Mouse (Mus musculus): ENCODE measurements around the gene Fmnl1. TPM values are rescaled to one million over a fixed set of nuclear protein-coding genes. Genes with fewer than 3 reads are reported as not detected.

Fmnl1 gene
- polyA plus RNA-seq, 1 experiment from 2014 or later, result 3.8 TPM

GRCm38 (mm10) chr11:103176510-103176909 is 5.6 kb downstream of the Fmnl1 start:
- Histone ChIP-seq H3K27ac (no peak overlapping the region), H3K27me3 (replicated peaks) (peaks cover 9% of the 10 kb centered on the region), H3K9me3 (no peaks in the 10 kb centered on the region), H3K4me3 (replicated peaks) (no peak overlapping the region), H3K4me1 (no peaks in the 10 kb centered on the region), H3K36me3 (no peaks in the 10 kb centered on the region), H3K9ac (no peak overlapping the region), H3K4me2 (no peak overlapping the region)
- WGBS, result 88% methylated on average over 1 of the region's 1 CpGs
- ATAC-seq (ENCODE audit: insufficient read depth, low FRiP score, low read depth), result no peak

GRCm38 (mm10) chr11:103177216-103177615 is 6.3 kb downstream of the Fmnl1 start:
- no peaks in the 10 kb centered on the region for H3K36me3 ChIP-seq
- H3K27ac ChIP-seq, result no peak overlapping the region
- H3K4me2 ChIP-seq, result no peak overlapping the region
- ATAC-seq (ENCODE audit: insufficient read depth, low FRiP score, low read depth), result no peak
- H3K4me3 ChIP-seq (replicated peaks), result no peak overlapping the region
- H3K9ac ChIP-seq, result no peak overlapping the region
- 79% methylated on average over 5 of the region's 5 CpGs for WGBS
- H3K27me3 ChIP-seq (replicated peaks), result peaks cover 2% of the 10 kb centered on the region; the same call in 1 of the 2 replicates
- no peaks in the 10 kb centered on the region for H3K4me1 ChIP-seq
- no peaks in the 10 kb centered on the region for H3K9me3 ChIP-seq

- Histone ChIP-seq H3K4me2 (no peak overlapping the region), H3K4me3 (replicated peaks) (no peak overlapping the region), H3K27me3 (replicated peaks) (no peaks in the 10 kb centered on the region), H3K9ac (no peak overlapping the region), H3K36me3 (no peaks in the 10 kb centered on the region), H3K9me3 (no peaks in the 10 kb centered on the region), H3K27ac (no peak overlapping the region), H3K4me1 (no peaks in the 10 kb centered on the region)
- WGBS, result 76% methylated on average over 15 of the region's 15 CpGs
- no peak for ATAC-seq (ENCODE audit: insufficient read depth, low FRiP score, low read depth)
Observed at GRCm38 (mm10) chr11:103177815-103178485, 7.0 kb downstream of the Fmnl1 start.

GRCm38 (mm10) chr11:103178748-103179147 is 7.8 kb downstream of the Fmnl1 start:
- Histone ChIP-seq H3K4me1 (no peaks in the 10 kb centered on the region), H3K4me2 (no peak overlapping the region), H3K9ac (no peak overlapping the region), H3K9me3 (no peaks in the 10 kb centered on the region), H3K4me3 (replicated peaks) (no peak overlapping the region), H3K36me3 (no peaks in the 10 kb centered on the region), H3K27me3 (replicated peaks) (no peaks in the 10 kb centered on the region), H3K27ac (no peak overlapping the region)
- no peak for ATAC-seq (ENCODE audit: insufficient read depth, low FRiP score, low read depth)
- WGBS, result 89% methylated on average over 8 of the region's 8 CpGs

GRCm38 (mm10) chr11:103180426-103180825 is 9.5 kb downstream of the Fmnl1 start:
- ATAC-seq (ENCODE audit: insufficient read depth, low FRiP score, low read depth), result no peak
- WGBS, result 59% methylated on average over 1 of the region's 1 CpGs
- H3K4me2 ChIP-seq, result no peak overlapping the region

GRCm38 (mm10) chr11:103181349-103181748 is 10.4 kb downstream of the Fmnl1 start:
- 70% methylated on average over 9 of the region's 9 CpGs for WGBS
- H3K9me3 ChIP-seq, result no peaks in the 10 kb centered on the region
- no peaks in the 10 kb centered on the region for H3K4me1 ChIP-seq
- H3K27me3 ChIP-seq (replicated peaks), result no peaks in the 10 kb centered on the region
- no peaks in the 10 kb centered on the region for H3K36me3 ChIP-seq
- H3K4me3 ChIP-seq (replicated peaks), result no peak overlapping the region
- H3K4me2 ChIP-seq, result no peak overlapping the region
- no peak overlapping the region for H3K9ac ChIP-seq
- no peak overlapping the region for H3K27ac ChIP-seq
- ATAC-seq (ENCODE audit: insufficient read depth, low FRiP score, low read depth), result no peak

More at GRCm38 (mm10) chr11:103180426-103180825, 9.5 kb downstream of the Fmnl1 start:
- H3K4me1 ChIP-seq, result no peaks in the 10 kb centered on the region
- no peak overlapping the region for H3K4me3 ChIP-seq (replicated peaks)
- H3K27ac ChIP-seq, result no peak overlapping the region
- H3K9ac ChIP-seq, result no peak overlapping the region
- H3K27me3 ChIP-seq (replicated peaks), result no peaks in the 10 kb centered on the region
- no peaks in the 10 kb centered on the region for H3K36me3 ChIP-seq
- H3K9me3 ChIP-seq, result no peaks in the 10 kb centered on the region

- Histone ChIP-seq H3K4me2 (no peak overlapping the region), H3K36me3 (no peaks in the 10 kb centered on the region), H3K9me3 (no peaks in the 10 kb centered on the region), H3K4me3 (replicated peaks) (no peak overlapping the region), H3K27ac (no peak overlapping the region), H3K4me1 (no peaks in the 10 kb centered on the region), H3K9ac (no peak overlapping the region), H3K27me3 (replicated peaks) (no peaks in the 10 kb centered on the region)
- WGBS, result 68% methylated on average over 3 of the region's 3 CpGs
- no peak for ATAC-seq (ENCODE audit: insufficient read depth, low FRiP score, low read depth)
Observed at GRCm38 (mm10) chr11:103181911-103182310, 11.0 kb downstream of the Fmnl1 start.

GRCm38 (mm10) chr11:103184891-103185290 is 14.0 kb downstream of the Fmnl1 start:
- no peaks in the 10 kb centered on the region for H3K36me3 ChIP-seq
- no peak overlapping the region for H3K4me3 ChIP-seq (replicated peaks)
- H3K27me3 ChIP-seq (replicated peaks), result 0 out of 2 replicates have a peak, but pooled peaks cover 3% of the 10 kb centered on the region
- no peak overlapping the region for H3K9ac ChIP-seq
- no peak overlapping the region for H3K4me2 ChIP-seq
- H3K9me3 ChIP-seq, result no peaks in the 10 kb centered on the region
- ATAC-seq (ENCODE audit: insufficient read depth, low FRiP score, low read depth), result no peak
- H3K4me1 ChIP-seq, result no peaks in the 10 kb centered on the region
- no peak overlapping the region for H3K27ac ChIP-seq
- WGBS, result 43% methylated on average over 2 of the region's 2 CpGs

- no peaks in the 10 kb centered on the region for H3K9me3 ChIP-seq
- H3K9ac ChIP-seq, result no peak overlapping the region
- H3K4me1 ChIP-seq, result peaks cover 9% of the 10 kb centered on the region; the same call in 1 of the 2 replicates
- no peak for ATAC-seq (ENCODE audit: insufficient read depth, low FRiP score, low read depth)
- H3K4me2 ChIP-seq, result peak overlapping the region; percentile 48
- H3K4me3 ChIP-seq (replicated peaks), result peak overlapping the region; percentile 24
- no peak overlapping the region for H3K27ac ChIP-seq
- WGBS, result 26% methylated on average over 28 of the region's 28 CpGs
- peaks cover 68% of the 10 kb centered on the region for H3K27me3 ChIP-seq (replicated peaks)
- no peaks in the 10 kb centered on the region for H3K36me3 ChIP-seq
Observed at GRCm38 (mm10) chr11:103192230-103192955, 21.5 kb downstream of the Fmnl1 start.

- 16% methylated on average over 39 of the region's 44 CpGs for WGBS
- Histone ChIP-seq H3K27me3 (replicated peaks) (peaks cover 74% of the 10 kb centered on the region), H3K9ac (no peak overlapping the region)
Observed at GRCm38 (mm10) chr11:103192956-103193824, 22.3 kb downstream of the Fmnl1 start.

GRCm38 (mm10) chr11:103193825-103194168 is 22.9 kb downstream of the Fmnl1 start:
- 48% methylated on average over 9 of the region's 9 CpGs for WGBS

More at GRCm38 (mm10) chr11:103192956-103193824, 22.3 kb downstream of the Fmnl1 start:
- ATAC-seq (ENCODE audit: insufficient read depth, low FRiP score, low read depth), result no peak
- H3K4me1 ChIP-seq, result peaks cover 9% of the 10 kb centered on the region; the same call in 1 of the 2 replicates
- peak overlapping the region; percentile 48 for H3K4me2 ChIP-seq
- no peaks in the 10 kb centered on the region for H3K9me3 ChIP-seq
- H3K36me3 ChIP-seq, result no peaks in the 10 kb centered on the region
- peak overlapping the region; percentile 24 for H3K4me3 ChIP-seq (replicated peaks)
- H3K27ac ChIP-seq, result no peak overlapping the region

More at GRCm38 (mm10) chr11:103193825-103194168, 22.9 kb downstream of the Fmnl1 start:
- Histone ChIP-seq H3K4me1 (peaks cover 12% of the 10 kb centered on the region; the same call in 1 of the 2 replicates), H3K27me3 (replicated peaks) (peaks cover 77% of the 10 kb centered on the region), H3K4me3 (replicated peaks) (no peak overlapping the region), H3K9me3 (no peaks in the 10 kb centered on the region), H3K9ac (no peak overlapping the region), H3K36me3 (no peaks in the 10 kb centered on the region), H3K27ac (no peak overlapping the region), H3K4me2 (no peak overlapping the region; the same call in 1 of the 2 replicates)
- ATAC-seq (ENCODE audit: insufficient read depth, low FRiP score, low read depth), result no peak
